Mouse (Mus musculus): ENCODE measurements around the gene Olfr1039.
"Not testable (repeated sequence)": the region's sequence is repeated elsewhere in the genome, so short reads cannot be mapped to it uniquely, and the experiment has no call there.

Olfr1039 gene

DNA sequence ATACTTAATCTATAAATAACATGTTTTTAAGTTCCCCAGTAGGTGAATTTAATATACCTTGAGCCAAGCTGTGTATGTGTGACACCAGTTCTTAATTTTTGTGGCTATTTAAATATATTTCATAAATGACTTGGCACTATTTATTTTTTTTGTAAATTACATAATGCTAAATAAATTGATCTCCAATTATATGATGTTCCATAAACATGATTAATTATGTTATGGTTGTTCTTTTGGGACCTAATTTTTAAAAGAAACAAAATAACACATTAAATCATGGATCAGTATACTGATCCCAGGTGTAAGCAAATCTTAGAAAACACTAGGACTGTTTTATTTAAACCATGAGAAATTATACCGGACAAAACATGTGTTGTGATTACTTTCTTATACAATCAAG, at the start of gene Olfr1039:
Gene Olfr1039, minus strand, starts transcription at position 101 of the 400 bp plus-strand sequence.
- in situ Hi-C loops (cut with MboI; ENCODE audit: low sequenced_read_pairs) = no loop called here

DNA sequence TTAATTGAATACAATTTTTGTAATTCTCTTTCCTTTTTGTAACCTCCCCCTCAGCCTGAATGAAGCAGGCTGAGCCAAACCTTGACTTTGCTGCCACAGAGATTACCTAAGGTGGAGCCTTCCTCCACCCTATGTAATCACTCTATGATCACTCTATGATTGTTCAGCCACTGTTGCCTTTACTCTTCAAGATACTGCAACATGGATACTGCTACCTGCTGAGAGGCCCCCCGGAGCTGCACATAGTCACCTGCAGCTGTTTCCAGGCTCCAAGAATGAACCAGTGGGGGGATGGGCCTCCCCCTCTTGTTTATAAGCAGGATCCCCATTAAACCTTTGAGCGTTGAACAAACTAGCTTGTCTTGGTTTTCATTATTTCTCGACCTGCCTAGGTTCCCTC, 44.2 kb upstream of the Olfr1039 start:
- in situ Hi-C loops (cut with MboI; ENCODE audit: low sequenced_read_pairs) = no loop called here

DNA sequence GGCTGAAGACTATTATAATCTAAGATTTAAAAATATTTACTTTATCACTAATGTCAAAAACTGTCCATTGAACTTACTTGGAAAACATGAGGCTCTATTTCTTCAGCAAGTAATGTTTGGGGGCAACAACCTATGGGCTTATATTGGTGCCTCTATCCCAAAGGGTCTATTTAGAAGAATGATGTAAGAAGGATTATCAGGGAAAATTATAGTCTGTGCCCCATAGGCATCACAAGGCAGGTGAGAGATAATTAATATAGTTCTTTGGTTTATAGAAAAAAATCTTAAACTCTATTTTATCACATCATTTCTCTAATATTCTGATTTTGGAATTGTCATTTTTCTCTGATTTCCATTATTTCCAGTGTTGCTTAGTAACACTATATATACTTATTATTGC, 42.0 kb upstream of the Olfr1039 start, which contains the start of gene Olfr1044:
Gene Olfr1044, minus strand, starts transcription at position 101 of the 400 bp plus-strand sequence.
- in situ Hi-C loops (cut with MboI; ENCODE audit: low sequenced_read_pairs) = no loop called here

DNA sequence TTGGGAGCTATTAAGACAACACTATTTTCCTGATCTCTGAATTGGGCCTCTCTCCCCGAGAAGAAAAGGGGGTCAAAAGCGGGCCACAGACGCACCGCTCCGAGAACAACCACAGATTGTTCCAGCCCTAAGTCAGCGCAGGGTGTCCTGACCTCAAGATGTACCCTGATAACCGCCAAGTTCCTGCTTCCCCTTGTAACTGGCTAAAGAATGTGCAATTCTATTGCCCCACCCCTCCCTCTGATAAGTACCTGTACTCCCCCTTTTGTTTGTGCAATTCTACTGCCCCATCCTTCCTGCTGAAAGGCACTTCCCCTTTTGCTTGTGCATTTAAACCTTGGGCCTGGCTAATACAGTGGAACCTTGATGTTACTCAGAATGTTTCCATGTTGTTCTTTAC, 39.7 kb upstream of the Olfr1039 start:
- in situ Hi-C loops (cut with MboI; ENCODE audit: low sequenced_read_pairs) = not testable (repeated sequence)

DNA sequence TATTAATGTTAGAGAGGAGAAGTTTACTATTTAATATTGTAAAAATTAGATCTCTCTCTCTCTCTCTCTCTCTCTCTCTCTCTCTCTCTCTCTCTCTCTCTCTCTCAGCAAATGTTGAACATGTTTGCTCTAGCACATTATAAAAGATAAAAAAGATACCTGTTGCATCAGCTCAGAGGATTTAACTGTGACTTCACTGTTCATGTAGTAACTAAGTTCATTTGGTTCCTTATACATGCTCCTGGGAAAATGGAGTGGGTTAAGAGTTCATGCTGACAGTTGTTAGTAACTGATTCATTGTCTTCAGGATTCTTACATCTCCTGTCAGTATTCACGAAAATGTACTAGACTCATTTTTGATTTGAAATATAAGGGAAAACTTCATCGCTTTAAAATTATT, 31.7 kb upstream of the Olfr1039 start, which contains the start of gene Olfr1043:
Gene Olfr1043, minus strand, starts transcription at position 101 of the 400 bp plus-strand sequence.
- in situ Hi-C loops (cut with MboI; ENCODE audit: low sequenced_read_pairs) = no loop called here

DNA sequence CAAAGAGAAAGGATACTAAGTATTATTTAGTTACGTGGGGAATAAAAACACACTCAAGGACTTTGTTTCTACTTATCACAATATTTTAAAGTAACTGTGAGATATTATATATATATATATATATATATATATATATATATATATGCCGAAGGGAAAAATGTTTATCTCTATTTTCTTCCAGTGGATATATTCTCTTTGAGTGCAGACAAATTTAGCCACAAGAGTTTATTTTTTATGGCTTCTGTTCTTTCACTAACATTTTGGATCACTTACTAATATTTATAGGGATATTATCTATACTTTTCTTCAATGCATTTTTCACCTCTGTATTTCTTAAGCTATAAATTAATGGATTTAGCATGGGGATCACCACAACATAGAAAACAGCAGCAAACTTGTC, 26.0 kb upstream of the Olfr1039 start, which contains the start of gene Olfr1042:
Gene Olfr1042, minus strand, starts transcription at position 101 of the 400 bp plus-strand sequence.
- in situ Hi-C loops (cut with MboI; ENCODE audit: low sequenced_read_pairs) = no loop called here

DNA sequence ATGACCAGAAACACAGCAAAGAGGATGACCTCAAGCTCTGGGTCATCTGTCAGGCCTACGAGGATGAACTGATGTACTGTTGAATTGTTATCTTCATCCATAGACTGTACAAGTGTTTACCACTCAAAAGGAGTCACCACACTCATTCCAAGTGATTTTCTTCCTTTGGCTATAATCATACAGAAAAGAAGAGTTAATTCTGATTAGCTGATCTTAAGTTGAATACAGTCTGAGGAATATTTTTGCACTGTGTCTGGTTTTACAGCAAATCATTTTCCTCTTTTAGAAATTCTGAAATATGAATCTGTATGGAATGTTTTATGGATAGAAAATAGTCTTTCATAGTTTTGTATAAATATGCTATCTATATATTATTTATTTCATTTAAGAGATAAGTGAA, 10.9 kb upstream of the Olfr1039 start, which contains the start of gene Olfr1040:
Gene Olfr1040, minus strand, starts transcription at position 101 of the 400 bp plus-strand sequence.
- in situ Hi-C loops (cut with MboI; ENCODE audit: low sequenced_read_pairs) = no loop called here

DNA sequence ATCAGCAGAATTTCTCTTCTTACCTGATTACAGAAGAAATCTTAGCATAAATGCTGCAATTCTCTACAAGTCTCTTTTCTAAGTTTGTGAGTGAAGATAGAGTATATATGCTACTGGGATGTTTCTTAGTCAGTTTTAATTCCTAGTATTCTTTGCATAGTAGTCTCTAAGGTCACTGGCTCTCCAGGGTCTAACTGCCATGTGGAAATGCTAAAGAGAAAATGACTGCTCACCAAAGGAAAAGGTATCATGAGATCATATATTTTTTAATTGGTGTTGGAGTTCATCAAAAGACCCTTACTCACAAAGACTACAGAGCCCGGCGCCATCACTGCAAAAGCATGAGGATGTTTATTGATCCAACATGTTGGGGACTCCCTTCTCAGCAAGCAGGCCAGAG, 48.4 kb downstream of the Olfr1039 start, which contains the start of gene Olfr1037:
Gene Olfr1037, minus strand, starts transcription at position 101 of the 400 bp plus-strand sequence.
- in situ Hi-C loops (cut with MboI; ENCODE audit: low sequenced_read_pairs) = no loop called here

DNA sequence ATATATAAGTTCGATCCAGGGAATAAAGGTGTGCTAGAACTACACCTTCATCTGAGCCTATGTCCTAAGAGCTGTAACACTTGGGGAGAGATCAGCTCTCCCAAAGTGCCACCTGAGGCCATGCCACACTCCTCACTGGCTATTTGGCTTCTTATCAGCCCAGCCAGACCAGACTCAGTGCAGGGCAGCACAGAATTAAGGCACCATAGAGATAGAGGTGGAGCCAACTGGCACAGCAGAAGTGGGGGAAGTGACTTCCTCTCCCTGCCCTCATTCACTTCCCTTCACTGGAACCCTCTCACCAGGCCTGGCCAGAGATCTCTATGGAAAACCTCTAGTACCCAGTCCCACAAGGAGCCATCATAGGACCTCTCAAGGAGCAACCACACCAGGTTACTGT, 55.2 kb downstream of the Olfr1039 start:
- in situ Hi-C loops (cut with MboI; ENCODE audit: low sequenced_read_pairs) = not testable (repeated sequence)

Data from CH12F3 (cell line).